Mouse (Mus musculus): ENCODE measurements around the gene Gng7. TPM values are rescaled to one million over a fixed set of nuclear protein-coding genes. Genes with fewer than 3 reads are reported as not detected.

Gene Gng7
- total RNA-seq, 1 experiment from 2014 or later: 0.18 TPM

- no peak for ATAC-seq (replicated peaks; ENCODE audit: low read depth, poor library complexity, severe bottlenecking)
These were observed 62.9 kb downstream of the Gng7 start for GRCm38 (mm10) chr10:80951761-80952390.

GRCm38 (mm10) chr10:80950314-80950713 is 64.4 kb downstream of the Gng7 start:
- ATAC-seq (replicated peaks; ENCODE audit: low read depth, poor library complexity, severe bottlenecking): no peak

- ATAC-seq (replicated peaks; ENCODE audit: low read depth, poor library complexity, severe bottlenecking): no peak
These were observed 65.7 kb downstream of the Gng7 start for GRCm38 (mm10) chr10:80949081-80949480.

GRCm38 (mm10) chr10:80948570-80948969 is 66.2 kb downstream of the Gng7 start:
- ATAC-seq (replicated peaks; ENCODE audit: low read depth, poor library complexity, severe bottlenecking): peak; percentile 68

GRCm38 (mm10) chr10:80947802-80948201 is 66.9 kb downstream of the Gng7 start:
- no peak for ATAC-seq (replicated peaks; ENCODE audit: low read depth, poor library complexity, severe bottlenecking)

GRCm38 (mm10) chr10:80946684-80947437 is 67.9 kb downstream of the Gng7 start:
- ATAC-seq (replicated peaks; ENCODE audit: low read depth, poor library complexity, severe bottlenecking): no peak

- ATAC-seq (replicated peaks; ENCODE audit: low read depth, poor library complexity, severe bottlenecking): no peak
These were observed 70.5 kb downstream of the Gng7 start for GRCm38 (mm10) chr10:80944231-80944630.

- ATAC-seq (replicated peaks; ENCODE audit: low read depth, poor library complexity, severe bottlenecking): no peak
These were observed 71.0 kb downstream of the Gng7 start for GRCm38 (mm10) chr10:80943701-80944100.

GRCm38 (mm10) chr10:80942919-80943318 is 71.8 kb downstream of the Gng7 start:
- ATAC-seq (replicated peaks; ENCODE audit: low read depth, poor library complexity, severe bottlenecking): peak; percentile 38

GRCm38 (mm10) chr10:80940988-80941347 is 73.8 kb downstream of the Gng7 start:
- no peak for ATAC-seq (replicated peaks; ENCODE audit: low read depth, poor library complexity, severe bottlenecking)

- ATAC-seq (replicated peaks; ENCODE audit: low read depth, poor library complexity, severe bottlenecking): 0 out of 2 replicates have a peak, but pooled peaks have one; percentile 9
These were observed 74.3 kb downstream of the Gng7 start for GRCm38 (mm10) chr10:80940320-80940987.

- ATAC-seq (replicated peaks; ENCODE audit: low read depth, poor library complexity, severe bottlenecking): peak; percentile 51
These were observed 75.1 kb downstream of the Gng7 start for GRCm38 (mm10) chr10:80939671-80940070.

- ATAC-seq (replicated peaks; ENCODE audit: low read depth, poor library complexity, severe bottlenecking): peak; percentile 34
These were observed 75.8 kb downstream of the Gng7 start for GRCm38 (mm10) chr10:80938831-80939550.

GRCm38 (mm10) chr10:80937646-80938045 is 77.1 kb downstream of the Gng7 start:
- no peak for ATAC-seq (replicated peaks; ENCODE audit: low read depth, poor library complexity, severe bottlenecking)

- no peak for ATAC-seq (replicated peaks; ENCODE audit: low read depth, poor library complexity, severe bottlenecking)
These were observed 78.0 kb downstream of the Gng7 start for GRCm38 (mm10) chr10:80936810-80937164.

- no peak for ATAC-seq (replicated peaks; ENCODE audit: low read depth, poor library complexity, severe bottlenecking)
These were observed 78.5 kb downstream of the Gng7 start for GRCm38 (mm10) chr10:80936135-80936809.

GRCm38 (mm10) chr10:80935698-80936097 is 79.0 kb downstream of the Gng7 start:
- ATAC-seq (replicated peaks; ENCODE audit: low read depth, poor library complexity, severe bottlenecking): no peak

- 0 out of 2 replicates have a peak, but pooled peaks have one; percentile 20 for ATAC-seq (replicated peaks; ENCODE audit: low read depth, poor library complexity, severe bottlenecking)
These were observed 79.5 kb downstream of the Gng7 start for GRCm38 (mm10) chr10:80935241-80935640.

- no peak for ATAC-seq (replicated peaks; ENCODE audit: low read depth, poor library complexity, severe bottlenecking)
These were observed 80.4 kb downstream of the Gng7 start for GRCm38 (mm10) chr10:80934136-80934985.

Measured in common myeloid progenitor, adult 5-6 weeks (primary cell).